Mouse (Mus musculus) ES-Bruce4 (cell line): ENCODE measurements at regions not wholly inside any gene's neighbourhood (a gene's known extent, or its start where the extent isn't known, plus 50 kb on each side); places are given as distances from the start of the nearest gene placed in this dataset.

Experiments used
- H3K27ac ChIP-seq: 2 replicates; pipeline ENCODE4 v1.5.1; 2012; ENCODE audit warnings: low read length, inconsistent platforms; ENCODE audit not compliant: insufficient read depth
- H3K27me3 ChIP-seq: 2 replicates; pipeline ENCODE4 v1.6.1; 2012; ENCODE audit warnings: mild to moderate bottlenecking, low read length, inconsistent platforms; ENCODE audit not compliant: control insufficient read depth, poor library complexity, insufficient read depth, severe bottlenecking
- H3K36me3 ChIP-seq: 2 replicates; pipeline ENCODE4 v1.6.1; 2012; ENCODE audit warnings: inconsistent platforms, mild to moderate bottlenecking, low read length, moderate library complexity; ENCODE audit not compliant: control insufficient read depth, poor library complexity, insufficient read depth, severe bottlenecking
- H3K4me1 ChIP-seq: one replicate; pipeline ENCODE4 v1.8.1; 2011; ENCODE audit warnings: low read length; ENCODE audit not compliant: control insufficient read depth, insufficient read depth
- H3K4me3 ChIP-seq: 2 replicates; pipeline ENCODE4 v1.5.1; 2011; ENCODE audit warnings: low read depth, mild to moderate bottlenecking, low read length
- H3K9ac ChIP-seq: 2 replicates; pipeline ENCODE4 v1.6.1; 2012; ENCODE audit warnings: low read depth, mild to moderate bottlenecking, inconsistent platforms; ENCODE audit not compliant: poor library complexity, severe bottlenecking
- H3K9me3 ChIP-seq: replicated peaks from 2 replicates; pipeline ENCODE4 v1.6.1; 2012; ENCODE audit warnings: mild to moderate bottlenecking, low read length, inconsistent platforms; ENCODE audit not compliant: control insufficient read depth, poor library complexity, insufficient read depth, severe bottlenecking
- CTCF ChIP-seq: IDR thresholded peaks from one replicate; pipeline ENCODE4 v1.8.1; 2011; ENCODE audit warnings: low read depth, low read length
- EP300 ChIP-seq: IDR thresholded peaks from 2 replicates; pipeline ENCODE4 v1.6.1; 2011; ENCODE audit warnings: low read depth, low read length; ENCODE audit not compliant: insufficient read depth
- POLR2A ChIP-seq: IDR thresholded peaks from one replicate; pipeline ENCODE4 v1.8.1; 2011; ENCODE audit warnings: low read length; ENCODE audit not compliant: insufficient read depth

GRCm38 (mm10) chr4:29331747-29332146 is 518.8 kb downstream of the Epha7 start:
- no peaks in the 10 kb centered on the region for H3K36me3 ChIP-seq
- H3K4me3 ChIP-seq: no peak overlapping the region
- no peaks in the 10 kb centered on the region for H3K9me3 ChIP-seq
- no peaks in the 10 kb centered on the region for H3K27me3 ChIP-seq
- TF ChIP-seq CTCF (no peak), POLR2A (no peak), EP300 (no peak)
- H3K27ac ChIP-seq: no peak overlapping the region
- H3K4me1 ChIP-seq: no peaks in the 10 kb centered on the region
- no peak overlapping the region for H3K9ac ChIP-seq

- H3K36me3 ChIP-seq: no peaks in the 10 kb centered on the region
- H3K27me3 ChIP-seq: no peaks in the 10 kb centered on the region
- no peaks in the 10 kb centered on the region for H3K9me3 ChIP-seq
- no peak overlapping the region for H3K4me3 ChIP-seq
- TF ChIP-seq CTCF (no peak), POLR2A (no peak), EP300 (no peak)
- no peak overlapping the region for H3K9ac ChIP-seq
- H3K27ac ChIP-seq: no peak overlapping the region
- H3K4me1 ChIP-seq: no peaks in the 10 kb centered on the region
Observed at GRCm38 (mm10) chr4:29337245-29337644, 524.3 kb downstream of the Epha7 start.

GRCm38 (mm10) chr4:29362191-29362590 is 549.3 kb downstream of the Epha7 start:
- Histone ChIP-seq H3K4me3 (no peak overlapping the region), H3K9ac (no peak overlapping the region), H3K4me1 (no peaks in the 10 kb centered on the region), H3K27ac (no peak overlapping the region), H3K36me3 (no peaks in the 10 kb centered on the region), H3K9me3 (no peaks in the 10 kb centered on the region), H3K27me3 (no peaks in the 10 kb centered on the region)
- TF ChIP-seq CTCF: no peak
- no peak for TF ChIP-seq EP300
- no peak for TF ChIP-seq POLR2A

GRCm38 (mm10) chr4:29389282-29389681 is 576.4 kb downstream of the Epha7 start:
- Histone ChIP-seq H3K36me3 (no peaks in the 10 kb centered on the region), H3K27me3 (no peaks in the 10 kb centered on the region), H3K9ac (no peak overlapping the region), H3K4me1 (no peaks in the 10 kb centered on the region), H3K27ac (no peak overlapping the region), H3K9me3 (no peaks in the 10 kb centered on the region), H3K4me3 (no peak overlapping the region)
- no peak for TF ChIP-seq EP300
- no peak for TF ChIP-seq POLR2A
- no peak for TF ChIP-seq CTCF

GRCm38 (mm10) chr4:29390333-29390732 is 577.4 kb downstream of the Epha7 start:
- Histone ChIP-seq H3K4me3 (no peak overlapping the region), H3K36me3 (no peaks in the 10 kb centered on the region), H3K4me1 (no peaks in the 10 kb centered on the region), H3K9ac (no peak overlapping the region), H3K27ac (no peak overlapping the region), H3K9me3 (no peaks in the 10 kb centered on the region), H3K27me3 (no peaks in the 10 kb centered on the region)
- TF ChIP-seq POLR2A (no peak), CTCF (no peak), EP300 (no peak)

GRCm38 (mm10) chr4:29402143-29402542 is 589.2 kb downstream of the Epha7 start:
- no peak overlapping the region for H3K4me3 ChIP-seq
- no peak overlapping the region for H3K27ac ChIP-seq
- no peaks in the 10 kb centered on the region for H3K9me3 ChIP-seq
- no peak overlapping the region for H3K9ac ChIP-seq
- H3K4me1 ChIP-seq: no peaks in the 10 kb centered on the region
- no peak for TF ChIP-seq POLR2A
- TF ChIP-seq CTCF: no peak
- no peak for TF ChIP-seq EP300
- no peaks in the 10 kb centered on the region for H3K27me3 ChIP-seq
- H3K36me3 ChIP-seq: no peaks in the 10 kb centered on the region

- no peaks in the 10 kb centered on the region for H3K9me3 ChIP-seq
- no peaks in the 10 kb centered on the region for H3K36me3 ChIP-seq
- no peak overlapping the region for H3K9ac ChIP-seq
- H3K27me3 ChIP-seq: no peaks in the 10 kb centered on the region
- no peak overlapping the region for H3K4me3 ChIP-seq
- H3K27ac ChIP-seq: no peak overlapping the region
- TF ChIP-seq POLR2A: no peak
- TF ChIP-seq CTCF: no peak
- no peak for TF ChIP-seq EP300
- H3K4me1 ChIP-seq: no peaks in the 10 kb centered on the region
Observed at GRCm38 (mm10) chr4:29414616-29415015, 601.7 kb downstream of the Epha7 start.
